In genomic region chr12:28666734-28667133, GRCm38 (mm10) we compare ENCODE assay signal across 27 mouse cellular contexts. TPM values are rescaled to one million over a fixed set of nuclear protein-coding genes. Genes with fewer than 3 reads are reported as not detected.
A peak's percentile ranks its signal among the peaks of the same experiment; 100 is the strongest.
DNase-seq lines count a peak whose midpoint lies in the region; ATAC-seq lines count a peak whose summit lies in the region.
"Had no signal": no experiment of that assay in that cellular context is flagged by ENCODE, and none has a peak within 500 bp of the region (broad histone marks: within the 10 kb centered on the region; RNA-seq: fewer than 3 reads in every experiment).

No protein-coding gene starts in this region.

- H3K4me1 ChIP-seq in limb, embryonic 13.5 days = no peaks in the 10 kb centered on the region
- 0 out of 2 replicates have a peak, but pooled peaks cover 5% of the 10 kb centered on the region for H3K4me1 ChIP-seq in limb, embryonic 10.5 days
- peaks cover 17% of the 10 kb centered on the region for H3K4me1 ChIP-seq in lung, embryonic 15.5 days
- no peaks in the 10 kb centered on the region for H3K4me1 ChIP-seq in midbrain, embryonic 13.5 days (replicated peaks)
- H3K4me1 ChIP-seq in midbrain, embryonic 10.5 days = peaks cover 9% of the 10 kb centered on the region
- H3K4me1 ChIP-seq: forebrain, embryonic 15.5 days; hindbrain, embryonic 15.5 days; neural tube, embryonic 13.5 days had no signal

- no peaks in the 10 kb centered on the region for H3K27me3 ChIP-seq in limb, embryonic 13.5 days
- no peaks in the 10 kb centered on the region for H3K27me3 ChIP-seq in limb, embryonic 10.5 days (ENCODE audit: low read depth, poor library complexity, severe bottlenecking)
- no peaks in the 10 kb centered on the region for H3K27me3 ChIP-seq in lung, embryonic 15.5 days
- H3K27me3 ChIP-seq in midbrain, embryonic 13.5 days = no peaks in the 10 kb centered on the region
- no peaks in the 10 kb centered on the region for H3K27me3 ChIP-seq in midbrain, embryonic 10.5 days (ENCODE audit: low read depth, poor library complexity, severe bottlenecking)
- H3K27me3 ChIP-seq: embryonic facial prominence, embryonic 13.5 days; forebrain, embryonic 15.5 days; heart, embryonic 12.5 days; hindbrain, embryonic 15.5 days; neural tube, embryonic 13.5 days had no signal

- H3K27ac ChIP-seq in limb, embryonic 13.5 days = no peak overlapping the region
- H3K27ac ChIP-seq in limb, embryonic 10.5 days = no peak overlapping the region
- peak overlapping the region; percentile 41; the same call in 1 of the 2 replicates for H3K27ac ChIP-seq in lung, embryonic 15.5 days
- 0 out of 2 replicates have a peak overlapping the region, but pooled peaks have one; percentile 22 for H3K27ac ChIP-seq in midbrain, embryonic 13.5 days
- H3K27ac ChIP-seq in midbrain, embryonic 10.5 days (replicated peaks) = no peak overlapping the region
- H3K27ac ChIP-seq: embryonic facial prominence, embryonic 13.5 days; forebrain, embryonic 10.5 days; forebrain, embryonic 15.5 days; hindbrain, embryonic 15.5 days; layer of hippocampus, adult 2 months; left cerebral cortex, adult 2 months; neural tube, embryonic 13.5 days had no signal

- no peaks in the 10 kb centered on the region for H3K9me3 ChIP-seq in limb, embryonic 13.5 days
- H3K9me3 ChIP-seq in limb, embryonic 10.5 days (replicated peaks) = no peaks in the 10 kb centered on the region
- H3K9me3 ChIP-seq in lung, embryonic 15.5 days = no peaks in the 10 kb centered on the region
- no peaks in the 10 kb centered on the region for H3K9me3 ChIP-seq in midbrain, embryonic 13.5 days
- H3K9me3 ChIP-seq in midbrain, embryonic 10.5 days (replicated peaks) = no peaks in the 10 kb centered on the region
- H3K9me3 ChIP-seq: embryonic facial prominence, embryonic 13.5 days; forebrain, embryonic 10.5 days; forebrain, embryonic 15.5 days; heart, embryonic 12.5 days; hindbrain, embryonic 15.5 days; neural tube, embryonic 13.5 days had no signal

- no peak for DNase-seq in limb, embryonic 10.5 days (ENCODE audit: low spot score)
- no peak for DNase-seq in lung, postnatal 36 days
- DNase-seq in midbrain, embryonic 10.5 days (ENCODE audit: low spot score) = no peak
- DNase-seq: adrenal gland, postnatal 25 days; cerebellum, adult 11-12 months; cerebellum, adult 9-11 months; embryo, embryonic 11 days; gastrocnemius, postnatal 25 days; heart, adult 11 months; heart, postnatal 4 days; kidney, adult 2 months; kidney, postnatal 36 days; right cerebral cortex, postnatal 4 days; thymus, postnatal 4 days had no signal

- no peak overlapping the region for H3K4me2 ChIP-seq in limb, embryonic 13.5 days (replicated peaks)
- no peak overlapping the region for H3K4me2 ChIP-seq in lung, embryonic 15.5 days
- H3K4me2 ChIP-seq in midbrain, embryonic 13.5 days (replicated peaks) = no peak overlapping the region
- H3K4me2 ChIP-seq: embryonic facial prominence, embryonic 13.5 days; forebrain, embryonic 15.5 days; heart, embryonic 12.5 days; hindbrain, embryonic 15.5 days; neural tube, embryonic 13.5 days had no signal

- peaks cover 4% of the 10 kb centered on the region; the same call in 1 of the 2 replicates for H3K36me3 ChIP-seq in limb, embryonic 13.5 days
- no peaks in the 10 kb centered on the region for H3K36me3 ChIP-seq in limb, embryonic 10.5 days
- H3K36me3 ChIP-seq in lung, embryonic 15.5 days = 0 out of 2 replicates have a peak, but pooled peaks cover 2% of the 10 kb centered on the region
- H3K36me3 ChIP-seq in midbrain, embryonic 13.5 days = peaks cover 6% of the 10 kb centered on the region; the same call in 1 of the 2 replicates
- peaks cover 8% of the 10 kb centered on the region; the same call in 1 of the 2 replicates for H3K36me3 ChIP-seq in midbrain, embryonic 10.5 days
- H3K36me3 ChIP-seq: forebrain, embryonic 15.5 days; heart, embryonic 12.5 days; hindbrain, embryonic 15.5 days had no signal

- 83% methylated on average over 4 of the region's 4 CpGs for WGBS in limb, embryonic 13.5 days
- WGBS in limb, embryonic 10.5 days = 80% methylated on average over 4 of the region's 4 CpGs
- 21% methylated on average over 4 of the region's 4 CpGs for WGBS in lung, embryonic 15.5 days
- 79% methylated on average over 4 of the region's 4 CpGs for WGBS in midbrain, embryonic 13.5 days
- 81% methylated on average over 4 of the region's 4 CpGs for WGBS in midbrain, embryonic 10.5 days

- ATAC-seq in limb, embryonic 13.5 days (ENCODE audit: low FRiP score, low read depth) = no peak
- ATAC-seq in lung, embryonic 15.5 days (ENCODE audit: borderline replicate concordance, extremely low read depth, low FRiP score, low TSS enrichment) = no peak
- ATAC-seq in midbrain, embryonic 13.5 days = no peak
- ATAC-seq: CD4-positive, CD25-positive, alpha-beta regulatory T cell, adult 4 months; forebrain, embryonic 15.5 days; inflammation-experienced regulatory T-cells, adult 6 months had no signal

- H3K9ac ChIP-seq in limb, embryonic 13.5 days = 0 out of 2 replicates have a peak overlapping the region, but pooled peaks have one; percentile 25
- no peak overlapping the region for H3K9ac ChIP-seq in lung, embryonic 15.5 days
- H3K9ac ChIP-seq in midbrain, embryonic 13.5 days (replicated peaks) = no peak overlapping the region
- H3K9ac ChIP-seq: forebrain, embryonic 15.5 days; heart, embryonic 12.5 days; hindbrain, embryonic 15.5 days; neural tube, embryonic 13.5 days had no signal

- no peak overlapping the region for H3K4me3 ChIP-seq in limb, embryonic 13.5 days
- no peak overlapping the region for H3K4me3 ChIP-seq in limb, embryonic 10.5 days
- H3K4me3 ChIP-seq in lung, embryonic 15.5 days = no peak overlapping the region
- H3K4me3 ChIP-seq in midbrain, embryonic 13.5 days (replicated peaks) = no peak overlapping the region
- no peak overlapping the region for H3K4me3 ChIP-seq in midbrain, embryonic 10.5 days
- H3K4me3 ChIP-seq: embryonic facial prominence, embryonic 13.5 days; forebrain, embryonic 10.5 days; forebrain, embryonic 15.5 days; heart, embryonic 12.5 days; hindbrain, embryonic 15.5 days; layer of hippocampus, adult 2 months; left cerebral cortex, adult 2 months; neural tube, embryonic 13.5 days had no signal

RNA-seq across cellular contexts. Expression of gene Adi1, which starts 8.3 kb away (rescaled TPM):
- polyA plus RNA-seq in limb, embryonic 13.5 days (2015; fragmentation: Nextera tagmentation; extraction: Ambion mirVana) = 65.3 and 66.0 TPM in 2 replicates
- 67.0 and 69.9 TPM in 2 replicates for polyA plus RNA-seq in limb, embryonic 10.5 days (2016; fragmentation: Nextera tagmentation; extraction: Ambion mirVana)
- polyA plus RNA-seq in lung, embryonic 15.5 days (2015; fragmentation: Nextera tagmentation; extraction: Ambion mirVana) = 87.9 and 88.1 TPM in 2 replicates
- 27.0 and 29.1 TPM in 2 replicates for polyA plus RNA-seq in midbrain, embryonic 13.5 days (2015; fragmentation: Nextera tagmentation; extraction: Ambion mirVana)
- 43.3 and 48.1 TPM in 2 replicates for polyA plus RNA-seq in midbrain, embryonic 10.5 days (2016; fragmentation: Nextera tagmentation; extraction: Ambion mirVana)

RNA-seq across cellular contexts. Expression of gene Rnaseh1, which starts 17.3 kb away (rescaled TPM):
- polyA plus RNA-seq in limb, embryonic 13.5 days (2015; fragmentation: Nextera tagmentation; extraction: Ambion mirVana) = 31.8 and 32.3 TPM in 2 replicates
- 38.5 and 38.8 TPM in 2 replicates for polyA plus RNA-seq in limb, embryonic 10.5 days (2016; fragmentation: Nextera tagmentation; extraction: Ambion mirVana)
- 30.7 and 34.5 TPM in 2 replicates for polyA plus RNA-seq in lung, embryonic 15.5 days (2015; fragmentation: Nextera tagmentation; extraction: Ambion mirVana)
- 24.9 and 28.7 TPM in 2 replicates for polyA plus RNA-seq in midbrain, embryonic 13.5 days (2015; fragmentation: Nextera tagmentation; extraction: Ambion mirVana)
- 34.1 and 35.4 TPM in 2 replicates for polyA plus RNA-seq in midbrain, embryonic 10.5 days (2016; fragmentation: Nextera tagmentation; extraction: Ambion mirVana)

RNA-seq across cellular contexts. Expression of gene Rps7, which starts 31.0 kb away (rescaled TPM):
- polyA plus RNA-seq in limb, embryonic 13.5 days (2015; fragmentation: Nextera tagmentation; extraction: Ambion mirVana) = 682 and 708 TPM in 2 replicates
- polyA plus RNA-seq in limb, embryonic 10.5 days (2016; fragmentation: Nextera tagmentation; extraction: Ambion mirVana) = 654 and 701 TPM in 2 replicates
- 664 and 702 TPM in 2 replicates for polyA plus RNA-seq in lung, embryonic 15.5 days (2015; fragmentation: Nextera tagmentation; extraction: Ambion mirVana)
- 507 and 547 TPM in 2 replicates for polyA plus RNA-seq in midbrain, embryonic 13.5 days (2015; fragmentation: Nextera tagmentation; extraction: Ambion mirVana)
- 553 and 647 TPM in 2 replicates for polyA plus RNA-seq in midbrain, embryonic 10.5 days (2016; fragmentation: Nextera tagmentation; extraction: Ambion mirVana)

RNA-seq across cellular contexts. Expression of gene Colec11, which starts 43.6 kb away (rescaled TPM):
- 0.17 and 0.31 TPM in 2 replicates for polyA plus RNA-seq in limb, embryonic 13.5 days (2015; fragmentation: Nextera tagmentation; extraction: Ambion mirVana)
- 0.18 TPM in 1 of 2 replicates, not detected in the other for polyA plus RNA-seq in limb, embryonic 10.5 days (2016; fragmentation: Nextera tagmentation; extraction: Ambion mirVana)
- polyA plus RNA-seq in lung, embryonic 15.5 days (2015; fragmentation: Nextera tagmentation; extraction: Ambion mirVana) = 2.7 and 3.3 TPM in 2 replicates
- 0.75 and 1.2 TPM in 2 replicates for polyA plus RNA-seq in midbrain, embryonic 13.5 days (2015; fragmentation: Nextera tagmentation; extraction: Ambion mirVana)
- 0.12 and 0.17 TPM in 2 replicates for polyA plus RNA-seq in midbrain, embryonic 10.5 days (2016; fragmentation: Nextera tagmentation; extraction: Ambion mirVana)
- polyA plus RNA-seq: CD4-positive, CD25-positive, alpha-beta regulatory T cell, adult 4 months; embryonic facial prominence, embryonic 13.5 days had no signal

Comparison
In these comparisons a context has a peak if more than half of its experiments do, and no peak if none do; other contexts are left out.
1. H3K27ac ChIP-seq: peak in lung, embryonic 15.5 days (single experiment) and midbrain, embryonic 13.5 days (single experiment); none in limb, embryonic 13.5 days (single experiment), limb, embryonic 10.5 days (single experiment) and midbrain, embryonic 10.5 days (single experiment).